In genomic region chr9:73671656-73672212, GRCm38 (mm10) we compare ENCODE assay signal across 24 mouse cellular contexts.
DNase-seq lines count a peak whose midpoint lies in the region; ATAC-seq lines count a peak whose summit lies in the region.
"Had no signal": no experiment of that assay in that cellular context is flagged by ENCODE, and none has a peak within 500 bp of the region (broad histone marks: within the 10 kb centered on the region; RNA-seq: fewer than 3 reads in every experiment).

No protein-coding gene starts in this region.

- H3K36me3 ChIP-seq in neural tube, embryonic 15.5 days: no peaks in the 10 kb centered on the region
- no peaks in the 10 kb centered on the region for H3K36me3 ChIP-seq in neural tube, embryonic 11.5 days (ENCODE audit: control insufficient read depth, insufficient read depth, low read length)
- H3K36me3 ChIP-seq: embryonic facial prominence, embryonic 12.5 days; heart, embryonic 10.5 days; hindbrain, embryonic 15.5 days; limb, embryonic 12.5 days; liver, embryonic 12.5 days; midbrain, embryonic 13.5 days had no signal

- H3K9me3 ChIP-seq in neural tube, embryonic 15.5 days (replicated peaks): no peaks in the 10 kb centered on the region
- no peaks in the 10 kb centered on the region for H3K9me3 ChIP-seq in neural tube, embryonic 11.5 days (ENCODE audit: control insufficient read depth, low read length)
- H3K9me3 ChIP-seq: embryonic facial prominence, embryonic 12.5 days; heart, embryonic 10.5 days; hindbrain, embryonic 15.5 days; limb, embryonic 12.5 days; liver, embryonic 12.5 days; midbrain, embryonic 13.5 days had no signal

- no peaks in the 10 kb centered on the region for H3K27me3 ChIP-seq in neural tube, embryonic 15.5 days (replicated peaks)
- no peaks in the 10 kb centered on the region for H3K27me3 ChIP-seq in neural tube, embryonic 11.5 days (ENCODE audit: control insufficient read depth, insufficient read depth, low read length)
- H3K27me3 ChIP-seq: embryonic facial prominence, embryonic 12.5 days; hindbrain, embryonic 15.5 days; limb, embryonic 12.5 days; liver, embryonic 12.5 days; midbrain, embryonic 13.5 days had no signal

- no peak overlapping the region for H3K4me2 ChIP-seq in neural tube, embryonic 15.5 days
- H3K4me2 ChIP-seq in neural tube, embryonic 11.5 days (ENCODE audit: low read depth): no peak overlapping the region
- H3K4me2 ChIP-seq: embryonic facial prominence, embryonic 12.5 days; hindbrain, embryonic 15.5 days; limb, embryonic 12.5 days; liver, embryonic 12.5 days; midbrain, embryonic 13.5 days had no signal

- no peak overlapping the region for H3K4me3 ChIP-seq in neural tube, embryonic 15.5 days (replicated peaks)
- no peak overlapping the region for H3K4me3 ChIP-seq in neural tube, embryonic 11.5 days (ENCODE audit: low read depth, low read length)
- H3K4me3 ChIP-seq: embryonic facial prominence, embryonic 12.5 days; gastrocnemius, adult 2 months; heart, embryonic 10.5 days; hindbrain, embryonic 15.5 days; layer of hippocampus, adult 2 months; limb, embryonic 12.5 days; liver, embryonic 12.5 days; midbrain, embryonic 13.5 days had no signal

- no peak overlapping the region for H3K27ac ChIP-seq in neural tube, embryonic 15.5 days (replicated peaks)
- 0 out of 2 replicates have a peak overlapping the region, but pooled peaks have one; percentile 23 for H3K27ac ChIP-seq in neural tube, embryonic 11.5 days (ENCODE audit: low read depth, low read length)
- H3K27ac ChIP-seq: embryonic facial prominence, embryonic 12.5 days; gastrocnemius, adult 2 months; heart, embryonic 10.5 days; hindbrain, embryonic 15.5 days; layer of hippocampus, adult 2 months; limb, embryonic 12.5 days; liver, embryonic 12.5 days; midbrain, embryonic 13.5 days had no signal

- DNase-seq in adrenal gland, adult 2 months: peak; percentile 48
- DNase-seq in adrenal gland, postnatal 25 days: no peak
- peak; percentile 23 for DNase-seq in neural tube, embryonic 10.5 days (ENCODE audit: extremely low spot score, low spot score)
- DNase-seq in kidney, postnatal 10 days: peak; percentile 41
- peak; percentile 22 for DNase-seq in neural tube, embryonic 11.5 days (ENCODE audit: low spot score)
- no peak for DNase-seq in natural killer cell, adult 2 months (ENCODE audit: low spot score in 2 of 2)
- DNase-seq: cerebellum, adult 9-10 months; forebrain, postnatal 0 days; gastrocnemius, adult 2 months; layer of hippocampus, postnatal 36 days; lung, adult 2 months; lung, postnatal 14 days; right cerebral cortex, adult 18-20 months; right cerebral cortex, postnatal 4 days; thymus, postnatal 14 days had no signal

- WGBS in neural tube, embryonic 15.5 days: 13% methylated on average over 6 of the region's 6 CpGs
- WGBS in neural tube, embryonic 11.5 days: 25% methylated on average over 6 of the region's 6 CpGs

- no peaks in the 10 kb centered on the region for H3K4me1 ChIP-seq in neural tube, embryonic 15.5 days
- H3K4me1 ChIP-seq in neural tube, embryonic 11.5 days (ENCODE audit: control insufficient read depth, insufficient read depth, low read length): peaks cover 10% of the 10 kb centered on the region; the same call in 1 of the 2 replicates
- H3K4me1 ChIP-seq: embryonic facial prominence, embryonic 12.5 days; heart, embryonic 10.5 days; hindbrain, embryonic 15.5 days; limb, embryonic 12.5 days; liver, embryonic 12.5 days; midbrain, embryonic 13.5 days had no signal

- no peak for ATAC-seq in neural tube, embryonic 15.5 days (ENCODE audit: low FRiP score)
- peak; percentile 60; the same call in 1 of the 2 replicates for ATAC-seq in neural tube, embryonic 11.5 days (ENCODE audit: insufficient read depth, low FRiP score, low TSS enrichment)
- ATAC-seq in megakaryocyte, adult 5-6 weeks (ENCODE audit: poor library complexity, severe bottlenecking): no peak
- ATAC-seq: forebrain, postnatal 0 days; liver, embryonic 12.5 days; midbrain, embryonic 13.5 days had no signal

- no peak overlapping the region for H3K9ac ChIP-seq in neural tube, embryonic 15.5 days (replicated peaks)
- no peak overlapping the region for H3K9ac ChIP-seq in neural tube, embryonic 11.5 days (ENCODE audit: low read length)
- H3K9ac ChIP-seq: embryonic facial prominence, embryonic 12.5 days; forebrain, postnatal 0 days; hindbrain, embryonic 15.5 days; limb, embryonic 12.5 days; liver, embryonic 12.5 days; midbrain, embryonic 13.5 days had no signal

Comparison
In these comparisons a context has a peak if more than half of its experiments do, and no peak if none do; other contexts are left out.
1. DNase-seq: peak in adrenal gland, adult 2 months (single experiment), neural tube, embryonic 10.5 days (single experiment), kidney, postnatal 10 days (single experiment) and neural tube, embryonic 11.5 days (single experiment); none in adrenal gland, postnatal 25 days (single experiment) and natural killer cell, adult 2 months (0 of 2).